Mouse (Mus musculus) MEL (cell line): ENCODE data around the gene Prr15l. TPM values are rescaled to one million over a fixed set of nuclear protein-coding genes. Genes with fewer than 3 reads are reported as not detected.

ENCODE experiments used
- DNase-seq: peaks from one replicate; pipeline ENCODE4 v3.0.0; 2011; ENCODE audit warnings: low read depth, low spot score
- H3K27ac ChIP-seq: 2 replicates; pipeline ENCODE4 v1.5.1; 2012; ENCODE audit warnings: low read depth, mild to moderate bottlenecking, control low read depth, low read length, moderate library complexity; ENCODE audit not compliant: control insufficient read depth
- H3K27me3 ChIP-seq, 2 experiments: fragments of 150-350 bp in 1 of 2; sonication (generic) in 1 of 2; 2 replicates each; pipeline ENCODE4 v1.6.1; 2012; ENCODE audit warnings: low read length in 2 of 2, mild to moderate bottlenecking in 2 of 2, improper control_type of control experiment in 1 of 2, moderate library complexity in 1 of 2; ENCODE audit not compliant: insufficient read depth in 2 of 2, control insufficient read depth in 1 of 2
- H3K36me3 ChIP-seq, 2 experiments: 2 replicates each; pipeline ENCODE4 v1.6.1; 2012 to 2014; ENCODE audit warnings: low read length in 2 of 2, improper control_type of control experiment in 1 of 2, inconsistent platforms in 1 of 2, mild to moderate bottlenecking in 1 of 2; ENCODE audit not compliant: insufficient read depth in 2 of 2, control insufficient read depth in 1 of 2
- H3K4me1 ChIP-seq, 2 experiments: fragments of 150-350 bp in 1 of 2; sonication (generic) in 1 of 2; 2 replicates each; pipeline ENCODE4 v1.6.1; 2012; ENCODE audit warnings: low read length in 2 of 2, improper control_type of control experiment in 1 of 2, mild to moderate bottlenecking in 1 of 2; ENCODE audit not compliant: insufficient read depth in 2 of 2, control insufficient read depth in 1 of 2
- H3K4me3 ChIP-seq, 2 experiments: fragments of 150-350 bp in 1 of 2; sonication (generic) in 1 of 2; 2 replicates each; pipeline ENCODE4 v1.5.1; 2012; ENCODE audit warnings: low read depth in 2 of 2, low read length in 2 of 2, mild to moderate bottlenecking in 2 of 2, moderate library complexity in 2 of 2, control low read depth in 1 of 2, improper control_type of control experiment in 1 of 2; ENCODE audit not compliant: control insufficient read depth in 1 of 2, insufficient read depth in 1 of 2
- H3K79me2 ChIP-seq: 2 replicates; pipeline ENCODE4 v1.6.1; 2012; ENCODE audit warnings: mild to moderate bottlenecking, low read length, moderate library complexity; ENCODE audit not compliant: control insufficient read depth, poor library complexity, insufficient read depth
- H3K9ac ChIP-seq: 2 replicates; pipeline ENCODE4 v1.6.1; 2012; ENCODE audit warnings: low read depth, mild to moderate bottlenecking, control low read depth, low read length, moderate library complexity; ENCODE audit not compliant: control insufficient read depth, poor library complexity, severe bottlenecking
- H3K9me3 ChIP-seq: fragments of 150-350 bp; sonication (generic); replicated peaks from 2 replicates; pipeline ENCODE4 v1.6.1; 2012; ENCODE audit warnings: mild to moderate bottlenecking, low read length, improper control_type of control experiment, moderate library complexity; ENCODE audit not compliant: insufficient read depth
- CHD1 ChIP-seq: IDR thresholded peaks from 2 replicates; pipeline ENCODE4 v1.6.1; 2012; ENCODE audit warnings: low read depth, mild to moderate bottlenecking, inconsistent platforms, low read length, improper control_type of control experiment
- CHD2 ChIP-seq: IDR thresholded peaks from 2 replicates; pipeline ENCODE4 v1.6.1; 2011; ENCODE audit warnings: low read length, improper control_type of control experiment
- E2F4 ChIP-seq: IDR thresholded peaks from 2 replicates; pipeline ENCODE4 v1.6.1; 2011; ENCODE audit warnings: low read depth, low read length, improper control_type of control experiment, borderline replicate concordance
- EP300 ChIP-seq, 2 experiments: IDR thresholded peaks; 2 replicates each; pipeline ENCODE4 v1.6.1; 2011; ENCODE audit warnings: improper control_type of control experiment in 2 of 2, low read length in 2 of 2, low read depth in 1 of 2, mild to moderate bottlenecking in 1 of 2
- ETS1 ChIP-seq: IDR thresholded peaks from 2 replicates; pipeline ENCODE4 v1.6.1; 2012; ENCODE audit warnings: low read depth, mild to moderate bottlenecking, inconsistent platforms, low read length, improper control_type of control experiment, moderate library complexity
- GATA1 ChIP-seq: IDR thresholded peaks from 2 replicates; pipeline ENCODE4 v1.6.1; 2011; ENCODE audit warnings: low read depth, low read length, improper control_type of control experiment
- HCFC1 ChIP-seq: IDR thresholded peaks from 2 replicates; pipeline ENCODE4 v1.6.1; 2012; ENCODE audit warnings: low read depth, mild to moderate bottlenecking, inconsistent platforms, low read length, improper control_type of control experiment, moderate library complexity
- JUND ChIP-seq: IDR thresholded peaks from 2 replicates; pipeline ENCODE4 v1.6.1; 2011; ENCODE audit warnings: low read depth, mild to moderate bottlenecking, improper control_type of control experiment, low read length
- KAT2A ChIP-seq: conservative IDR thresholded peaks from 2 replicates; pipeline ENCODE4 v1.6.1; 2012; ENCODE audit warnings: low read depth, low read length, improper control_type of control experiment, inconsistent platforms
- MAX ChIP-seq: IDR thresholded peaks from 2 replicates; pipeline ENCODE4 v1.6.1; 2011; ENCODE audit warnings: low read length, improper control_type of control experiment
- MAZ ChIP-seq: IDR thresholded peaks from 2 replicates; pipeline ENCODE4 v1.6.1; 2012; ENCODE audit warnings: low read depth, mild to moderate bottlenecking, inconsistent platforms, low read length, improper control_type of control experiment
- MXI1 ChIP-seq: IDR thresholded peaks from 2 replicates; pipeline ENCODE4 v1.6.1; 2011; ENCODE audit warnings: mild to moderate bottlenecking, low read depth, low read length, improper control_type of control experiment
- MYB ChIP-seq: IDR thresholded peaks from 2 replicates; pipeline ENCODE4 v1.6.1; 2011; ENCODE audit warnings: mild to moderate bottlenecking, low read depth, low read length, improper control_type of control experiment
- NELFE ChIP-seq: IDR thresholded peaks from 2 replicates; pipeline ENCODE4 v1.6.1; 2011; ENCODE audit warnings: low read depth, low read length, improper control_type of control experiment
- NRF1 ChIP-seq: IDR thresholded peaks from 2 replicates; pipeline ENCODE4 v1.6.1; 2014; ENCODE audit warnings: low read depth, mild to moderate bottlenecking, inconsistent platforms, low read length, improper control_type of control experiment, moderate library complexity; ENCODE audit not compliant: poor library complexity, insufficient read depth, severe bottlenecking
- RCOR1 ChIP-seq: IDR thresholded peaks from 2 replicates; pipeline ENCODE4 v1.6.1; 2012; ENCODE audit warnings: low read depth, mild to moderate bottlenecking, inconsistent platforms, low read length, improper control_type of control experiment
- SMC3 ChIP-seq: IDR thresholded peaks from 2 replicates; pipeline ENCODE4 v1.6.1; 2011; ENCODE audit warnings: low read depth, low read length, improper control_type of control experiment
- TAL1 ChIP-seq: IDR thresholded peaks from 2 replicates; pipeline ENCODE4 v1.6.1; 2012; ENCODE audit warnings: mild to moderate bottlenecking, inconsistent platforms, low read length, moderate library complexity, mixed read lengths
- TBP ChIP-seq: IDR thresholded peaks from 2 replicates; pipeline ENCODE4 v1.8.0; 2011; ENCODE audit warnings: low read depth, low read length, improper control_type of control experiment
- TCF12 ChIP-seq: IDR thresholded peaks from 2 replicates; pipeline ENCODE4 v1.6.1; 2014; ENCODE audit warnings: low read depth, mild to moderate bottlenecking, inconsistent platforms, low read length, improper control_type of control experiment, moderate library complexity
- USF2 ChIP-seq, 2 experiments: IDR thresholded peaks; 2 replicates each; pipeline ENCODE4 v1.6.1; 2011 to 2012; ENCODE audit warnings: improper control_type of control experiment in 2 of 2, low read length in 2 of 2, borderline replicate concordance in 1 of 2, inconsistent platforms in 1 of 2, low read depth in 1 of 2, mild to moderate bottlenecking in 1 of 2; ENCODE audit not compliant: insufficient read depth in 1 of 2
- ZC3H11A ChIP-seq: IDR thresholded peaks from 2 replicates; pipeline ENCODE4 v1.6.1; 2012; ENCODE audit warnings: low read depth, mild to moderate bottlenecking, inconsistent platforms, low read length, improper control_type of control experiment
- ZKSCAN1 ChIP-seq: IDR thresholded peaks from 2 replicates; pipeline ENCODE4 v1.6.1; 2012; ENCODE audit warnings: low read depth, mild to moderate bottlenecking, inconsistent platforms, low read length, improper control_type of control experiment, moderate library complexity
- ZMIZ1 ChIP-seq: IDR thresholded peaks from 2 replicates; pipeline ENCODE4 v1.6.1; 2012; ENCODE audit warnings: low read depth, mild to moderate bottlenecking, inconsistent platforms, low read length, improper control_type of control experiment, moderate library complexity
- polyA plus RNA-seq, 2 experiments: library from polyadenylated mRNA; stranded (reverse) in 1 of 2; unstranded in 1 of 2; fragments of >175 nt in 1 of 2; fragments of >200 nt in 1 of 2; gene quantifications; 2 replicates each; pipeline versions ENCODE4 v1.2.1 to v1.2.4; 2012; ENCODE audit warnings: low replicate concordance in 2 of 2, low read depth in 1 of 2; ENCODE audit not compliant: insufficient read length in 2 of 2, insufficient read depth in 1 of 2, missing spikeins in 1 of 2
- total RNA-seq: library from RNA; depleted of rRNA; stranded (reverse); fragments of 300-350 nt; gene quantifications from 2 replicates; pipeline ENCODE4 v1.2.3, GENCODE M21; 2012

Gene Prr15l
- total and polyA plus RNA-seq, 3 experiments, result 0.08 to 0.19 TPM; not detected in 1

DNA sequence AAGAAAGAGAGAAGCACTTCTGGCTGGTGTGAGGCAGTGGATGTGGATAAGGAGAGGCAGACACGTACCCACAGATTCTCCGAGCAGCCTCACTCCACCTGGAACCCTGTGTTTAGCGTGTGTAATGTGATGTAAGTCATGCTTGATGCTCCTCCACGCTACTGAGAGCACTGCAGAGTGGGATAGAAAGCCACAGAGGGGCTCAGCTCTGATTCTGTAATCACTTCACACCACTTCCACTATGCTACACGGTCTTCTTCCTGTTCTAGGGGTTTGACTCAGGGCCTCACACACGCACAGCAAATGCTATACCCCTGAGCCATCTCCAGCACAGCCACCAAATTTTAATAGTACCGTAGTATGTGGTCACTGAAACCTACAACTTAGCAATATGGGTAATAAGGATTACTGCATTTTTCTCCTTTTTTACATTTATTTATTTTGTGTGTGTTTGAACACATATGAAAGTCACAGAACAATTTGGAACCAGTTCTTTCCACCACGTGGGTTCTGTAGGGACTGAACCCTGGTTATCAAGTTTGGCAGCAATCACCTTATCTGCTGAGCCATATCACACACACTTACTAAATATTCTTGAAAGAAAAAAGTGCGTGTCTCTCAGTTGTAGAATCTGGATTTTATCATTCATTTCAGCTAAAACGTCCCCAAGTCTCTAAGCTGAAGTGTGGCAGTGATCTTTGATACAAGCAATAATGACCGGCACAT, 39.8 kb downstream of the Prr15l start (continued):
- no peak for TF ChIP-seq E2F4
- TF ChIP-seq MAX, result peak; percentile 38
- no peak for TF ChIP-seq JUND
- no peak for TF ChIP-seq NRF1
- TF ChIP-seq MAZ, result no peak
- no peak for TF ChIP-seq USF2 (IDR thresholded peaks at IDR 0.05; ENCODE audit: borderline replicate concordance in 1 of 2, insufficient read depth in 1 of 2, low read depth in 1 of 2, low read length in 2 of 2)
- TF ChIP-seq RCOR1, result peak; percentile 62; the same call in 1 of the 2 replicates
- no peak for TF ChIP-seq KAT2A
- no peak for TF ChIP-seq ZKSCAN1
- TF ChIP-seq CHD2, result no peak
- no peak for TF ChIP-seq ZC3H11A
- TF ChIP-seq CHD1, result no peak

DNA sequence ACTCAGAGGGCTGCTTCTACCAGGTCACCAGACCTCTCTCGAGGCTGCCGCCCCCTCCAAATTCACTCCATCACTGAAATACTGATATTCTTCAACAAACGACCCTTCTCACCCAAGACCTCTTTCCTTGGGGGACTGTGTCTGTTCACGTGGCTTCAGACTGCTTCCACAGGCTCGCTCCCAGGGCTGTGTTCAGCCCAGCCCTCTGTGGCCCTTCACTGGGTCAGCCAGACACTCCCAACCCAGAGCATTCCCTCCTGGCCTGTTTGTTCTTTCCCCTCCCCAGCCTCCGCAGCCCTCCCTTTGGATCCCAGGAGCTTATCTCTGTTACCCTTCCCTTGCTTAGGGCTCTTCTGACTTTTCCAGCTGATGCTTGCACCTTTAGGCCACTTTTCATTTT, 40.6 kb downstream of the Prr15l start:
- H3K4me3 ChIP-seq, result no peak overlapping the region
- H3K4me1 ChIP-seq, result peaks cover 20 to 37% of the 10 kb centered on the region in 2 experiments

DNA sequence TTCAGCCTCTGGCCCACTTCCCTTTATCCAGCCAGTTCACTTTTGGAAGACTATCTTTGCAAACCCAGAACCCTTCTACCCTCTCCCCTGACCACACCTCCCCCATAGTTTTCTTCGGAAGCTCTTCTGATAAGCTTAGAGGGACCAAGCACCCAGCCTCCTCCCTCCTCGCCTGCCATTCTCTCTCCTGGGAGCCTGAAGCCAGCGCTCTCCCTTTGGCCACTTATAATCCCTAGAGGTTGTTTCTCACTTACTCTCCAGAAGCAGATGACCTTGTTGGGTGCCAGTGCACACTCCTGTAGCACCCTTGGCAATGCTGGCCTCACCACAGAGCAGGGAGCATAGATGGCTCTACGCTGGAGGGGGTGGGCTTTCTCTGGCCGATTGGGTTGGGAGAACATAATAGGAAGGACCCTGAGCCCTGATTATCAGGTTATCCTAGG, 41.4 kb downstream of the Prr15l start:
- peaks cover under 1 to 42% of the 10 kb centered on the region in 2 experiments; a peak in 3 of 4 replicates for H3K36me3 ChIP-seq
- TF ChIP-seq EP300 (IDR thresholded peaks at IDR 0.05; ENCODE audit: low read depth in 1 of 2, low read length in 2 of 2), result peak; percentile 68 to 71
- peak; percentile 72 for TF ChIP-seq GATA1
- TF ChIP-seq ETS1, result peak; percentile 28; the same call in 1 of the 2 replicates
- no peak for TF ChIP-seq ZMIZ1
- TF ChIP-seq HCFC1, result no peak
- TF ChIP-seq RCOR1, result peak; percentile 49
- TF ChIP-seq TAL1, result peak; percentile 22; the same call in 1 of the 2 replicates
- TF ChIP-seq TCF12, result peak; percentile 61
- peak; percentile 86 for TF ChIP-seq TBP
- TF ChIP-seq MAZ, result 0 out of 2 replicates have a peak, but pooled peaks have one; percentile 18
- H3K27ac ChIP-seq, result peak overlapping the region; percentile 47
- peak overlapping the region; percentile 34 for H3K9ac ChIP-seq
- DNase-seq, result peak; percentile 82
- peaks cover 18% of the 10 kb centered on the region; the same call in 1 of the 2 replicates for H3K79me2 ChIP-seq
- no peaks in the 10 kb centered on the region for H3K27me3 ChIP-seq
- H3K4me3 ChIP-seq, result no peak overlapping the region
- no peaks in the 10 kb centered on the region for H3K9me3 ChIP-seq
- peaks cover 20 to 37% of the 10 kb centered on the region in 2 experiments for H3K4me1 ChIP-seq

More for the DNA sequence above, 40.6 kb downstream of the Prr15l start:
- Histone ChIP-seq H3K9me3 (no peaks in the 10 kb centered on the region), H3K27me3 (no peaks in the 10 kb centered on the region), H3K27ac (0 out of 2 replicates have a peak overlapping the region, but pooled peaks have one; percentile 23), H3K79me2 (peaks cover 16% of the 10 kb centered on the region; the same call in 1 of the 2 replicates), H3K36me3 (peaks cover 3 to 42% of the 10 kb centered on the region in 2 experiments), H3K9ac (no peak overlapping the region)
- DNase-seq, result no peak
- TF ChIP-seq NELFE (no peak; the same call in 1 of the 2 replicates), MYB (no peak), RCOR1 (no peak), MXI1 (no peak), MAZ (no peak), KAT2A (no peak), SMC3 (peak; percentile 19; the same call in 1 of the 2 replicates), HCFC1 (no peak)
